Mouse (Mus musculus): ENCODE measurements at regions not wholly inside any gene's neighbourhood (a gene's known extent, or its start where the extent isn't known, plus 50 kb on each side); places are given as distances from the start of the nearest gene placed in this dataset.
"Not testable (repeated sequence)": the region's sequence is repeated elsewhere in the genome, so short reads cannot be mapped to it uniquely, and the experiment has no call there.

GRCm38 (mm10) chr3:84390769-84391168 lies 84.1 kb upstream of the Trim2 start:
- H3K4me1 ChIP-seq (replicated peaks), result peaks cover 9% of the 10 kb centered on the region; the same call in 1 of the 2 replicates
- no peak overlapping the region for H3K9ac ChIP-seq
- no peaks in the 10 kb centered on the region for H3K27me3 ChIP-seq (replicated peaks)
- no peak overlapping the region for H3K4me2 ChIP-seq
- H3K4me3 ChIP-seq, result no peak overlapping the region
- no peaks in the 10 kb centered on the region for H3K36me3 ChIP-seq
- WGBS, result 83% methylated on average over 5 of the region's 5 CpGs
- H3K9me3 ChIP-seq (replicated peaks), result 0 out of 2 replicates have a peak, but pooled peaks cover 5% of the 10 kb centered on the region
- no peak overlapping the region for H3K27ac ChIP-seq (ENCODE audit: poor library complexity, severe bottlenecking)
- no peak for ATAC-seq (ENCODE audit: insufficient number of reproducible peaks, low FRiP score)

GRCm38 (mm10) chr3:84388486-84388885 lies 81.8 kb upstream of the Trim2 start:
- Histone ChIP-seq H3K27me3 (replicated peaks) (peaks cover 8% of the 10 kb centered on the region; the same call in 1 of the 2 replicates), H3K9ac (no peak overlapping the region), H3K4me1 (replicated peaks) (peaks cover 15% of the 10 kb centered on the region), H3K36me3 (no peaks in the 10 kb centered on the region), H3K4me3 (no peak overlapping the region), H3K9me3 (replicated peaks) (0 out of 2 replicates have a peak, but pooled peaks cover 5% of the 10 kb centered on the region), H3K4me2 (no peak overlapping the region), H3K27ac (ENCODE audit: poor library complexity, severe bottlenecking) (no peak overlapping the region)
- ATAC-seq (ENCODE audit: insufficient number of reproducible peaks, low FRiP score), result no peak
- WGBS, result 82% methylated on average over 6 of the region's 6 CpGs

- ATAC-seq (ENCODE audit: insufficient number of reproducible peaks, low FRiP score), result no peak
- Histone ChIP-seq H3K4me1 (replicated peaks) (peaks cover 35% of the 10 kb centered on the region), H3K27me3 (replicated peaks) (peaks cover 18% of the 10 kb centered on the region; the same call in 1 of the 2 replicates), H3K27ac (ENCODE audit: poor library complexity, severe bottlenecking) (no peak overlapping the region), H3K9ac (no peak overlapping the region), H3K4me2 (no peak overlapping the region), H3K4me3 (no peak overlapping the region), H3K9me3 (replicated peaks) (no peaks in the 10 kb centered on the region), H3K36me3 (no peaks in the 10 kb centered on the region)
- 72% methylated on average over 5 of the region's 5 CpGs for WGBS
These were observed 79.0 kb upstream of the Trim2 start for GRCm38 (mm10) chr3:84385656-84386055.

GRCm38 (mm10) chr3:84383559-84383958 lies 76.9 kb upstream of the Trim2 start:
- peak; percentile 68; the same call in 1 of the 2 replicates for ATAC-seq (ENCODE audit: insufficient number of reproducible peaks, low FRiP score)

GRCm38 (mm10) chr3:84383038-84383437 lies 76.4 kb upstream of the Trim2 start:
- H3K9ac ChIP-seq; H3K36me3 ChIP-seq; ATAC-seq (ENCODE audit: insufficient number of reproducible peaks, low FRiP score); H3K27ac ChIP-seq (ENCODE audit: poor library complexity, severe bottlenecking); H3K9me3 ChIP-seq (replicated peaks); H3K4me3 ChIP-seq; H3K4me2 ChIP-seq: not testable (repeated sequence)
- peaks cover 36% of the 10 kb centered on the region for H3K4me1 ChIP-seq (replicated peaks)
- peaks cover 32% of the 10 kb centered on the region for H3K27me3 ChIP-seq (replicated peaks)

More at GRCm38 (mm10) chr3:84383559-84383958, 76.9 kb upstream of the Trim2 start:
- no peak overlapping the region for H3K4me2 ChIP-seq
- H3K36me3 ChIP-seq, result no peaks in the 10 kb centered on the region
- WGBS, result 57% methylated on average over 3 of the region's 3 CpGs
- H3K9ac ChIP-seq, result no peak overlapping the region
- peaks cover 36% of the 10 kb centered on the region for H3K4me1 ChIP-seq (replicated peaks)
- H3K27ac ChIP-seq (ENCODE audit: poor library complexity, severe bottlenecking), result no peak overlapping the region
- no peak overlapping the region for H3K4me3 ChIP-seq
- H3K9me3 ChIP-seq (replicated peaks), result no peaks in the 10 kb centered on the region
- H3K27me3 ChIP-seq (replicated peaks), result peaks cover 27% of the 10 kb centered on the region

GRCm38 (mm10) chr3:84382006-84382405 lies 75.3 kb upstream of the Trim2 start:
- no peaks in the 10 kb centered on the region for H3K36me3 ChIP-seq
- no peak overlapping the region; the same call in 1 of the 2 replicates for H3K27ac ChIP-seq (ENCODE audit: poor library complexity, severe bottlenecking)
- peaks cover 36% of the 10 kb centered on the region for H3K4me1 ChIP-seq (replicated peaks)
- 25% methylated on average over 4 of the region's 4 CpGs for WGBS
- H3K4me2 ChIP-seq, result no peak overlapping the region
- H3K27me3 ChIP-seq (replicated peaks), result peaks cover 34% of the 10 kb centered on the region
- no peak overlapping the region for H3K4me3 ChIP-seq
- H3K9me3 ChIP-seq (replicated peaks), result no peaks in the 10 kb centered on the region
- H3K9ac ChIP-seq, result no peak overlapping the region
- ATAC-seq (ENCODE audit: insufficient number of reproducible peaks, low FRiP score), result peak; percentile 80

GRCm38 (mm10) chr3:84378987-84379556 lies 72.4 kb upstream of the Trim2 start:
- ATAC-seq (ENCODE audit: insufficient number of reproducible peaks, low FRiP score), result no peak
- Histone ChIP-seq H3K4me1 (replicated peaks) (peaks cover 36% of the 10 kb centered on the region), H3K36me3 (no peaks in the 10 kb centered on the region), H3K27me3 (replicated peaks) (peaks cover 28% of the 10 kb centered on the region), H3K4me2 (no peak overlapping the region), H3K4me3 (no peak overlapping the region), H3K9ac (no peak overlapping the region), H3K27ac (ENCODE audit: poor library complexity, severe bottlenecking) (no peak overlapping the region), H3K9me3 (replicated peaks) (no peaks in the 10 kb centered on the region)
- 71% methylated on average over 4 of the region's 4 CpGs for WGBS

- 53% methylated on average over 2 of the region's 2 CpGs for WGBS
- no peaks in the 10 kb centered on the region for H3K9me3 ChIP-seq (replicated peaks)
- H3K4me2 ChIP-seq, result no peak overlapping the region
- H3K36me3 ChIP-seq, result no peaks in the 10 kb centered on the region
- no peak overlapping the region for H3K9ac ChIP-seq
- H3K27ac ChIP-seq (ENCODE audit: poor library complexity, severe bottlenecking), result no peak overlapping the region
- H3K27me3 ChIP-seq (replicated peaks), result peaks cover 24% of the 10 kb centered on the region
- no peak overlapping the region for H3K4me3 ChIP-seq
- H3K4me1 ChIP-seq (replicated peaks), result peaks cover 20% of the 10 kb centered on the region
- ATAC-seq (ENCODE audit: insufficient number of reproducible peaks, low FRiP score), result no peak
These were observed 69.8 kb upstream of the Trim2 start for GRCm38 (mm10) chr3:84376510-84376909.

- Histone ChIP-seq H3K9ac (no peak overlapping the region), H3K36me3 (no peaks in the 10 kb centered on the region), H3K4me2 (no peak overlapping the region), H3K4me1 (replicated peaks) (peaks cover 13% of the 10 kb centered on the region), H3K27ac (ENCODE audit: poor library complexity, severe bottlenecking) (no peak overlapping the region), H3K27me3 (replicated peaks) (peaks cover 17% of the 10 kb centered on the region), H3K9me3 (replicated peaks) (no peaks in the 10 kb centered on the region), H3K4me3 (no peak overlapping the region)
- 75% methylated on average over 4 of the region's 4 CpGs for WGBS
- ATAC-seq (ENCODE audit: insufficient number of reproducible peaks, low FRiP score), result no peak
These were observed 69.2 kb upstream of the Trim2 start for GRCm38 (mm10) chr3:84375832-84376231.

- no peak for ATAC-seq (ENCODE audit: insufficient number of reproducible peaks, low FRiP score)
- Histone ChIP-seq H3K27ac (ENCODE audit: poor library complexity, severe bottlenecking) (no peak overlapping the region), H3K4me2 (no peak overlapping the region), H3K4me3 (no peak overlapping the region), H3K9me3 (replicated peaks) (0 out of 2 replicates have a peak, but pooled peaks cover under 1% of the 10 kb centered on the region), H3K9ac (no peak overlapping the region), H3K4me1 (replicated peaks) (peaks cover 11% of the 10 kb centered on the region), H3K36me3 (no peaks in the 10 kb centered on the region), H3K27me3 (replicated peaks) (no peaks in the 10 kb centered on the region)
- 85% methylated on average over 4 of the region's 4 CpGs for WGBS
These were observed 65.2 kb upstream of the Trim2 start for GRCm38 (mm10) chr3:84371842-84372241.

- ATAC-seq (ENCODE audit: insufficient number of reproducible peaks, low FRiP score), result no peak
- Histone ChIP-seq H3K9me3 (replicated peaks) (0 out of 2 replicates have a peak, but pooled peaks cover 3% of the 10 kb centered on the region), H3K4me2 (no peak overlapping the region), H3K27ac (ENCODE audit: poor library complexity, severe bottlenecking) (no peak overlapping the region), H3K4me3 (no peak overlapping the region), H3K9ac (no peak overlapping the region), H3K36me3 (no peaks in the 10 kb centered on the region), H3K27me3 (replicated peaks) (no peaks in the 10 kb centered on the region), H3K4me1 (replicated peaks) (no peaks in the 10 kb centered on the region)
- 77% methylated on average over 6 of the region's 6 CpGs for WGBS
These were observed 60.6 kb upstream of the Trim2 start for GRCm38 (mm10) chr3:84367145-84367740.
